Mouse (Mus musculus): ENCODE results near the gene Ano1. TPM values are rescaled to one million over a fixed set of nuclear protein-coding genes. Genes with fewer than 3 reads are reported as not detected.

Gene Ano1
- polyA plus RNA-seq, 1 experiment from 2014 or later = 6.2 TPM

DNA sequence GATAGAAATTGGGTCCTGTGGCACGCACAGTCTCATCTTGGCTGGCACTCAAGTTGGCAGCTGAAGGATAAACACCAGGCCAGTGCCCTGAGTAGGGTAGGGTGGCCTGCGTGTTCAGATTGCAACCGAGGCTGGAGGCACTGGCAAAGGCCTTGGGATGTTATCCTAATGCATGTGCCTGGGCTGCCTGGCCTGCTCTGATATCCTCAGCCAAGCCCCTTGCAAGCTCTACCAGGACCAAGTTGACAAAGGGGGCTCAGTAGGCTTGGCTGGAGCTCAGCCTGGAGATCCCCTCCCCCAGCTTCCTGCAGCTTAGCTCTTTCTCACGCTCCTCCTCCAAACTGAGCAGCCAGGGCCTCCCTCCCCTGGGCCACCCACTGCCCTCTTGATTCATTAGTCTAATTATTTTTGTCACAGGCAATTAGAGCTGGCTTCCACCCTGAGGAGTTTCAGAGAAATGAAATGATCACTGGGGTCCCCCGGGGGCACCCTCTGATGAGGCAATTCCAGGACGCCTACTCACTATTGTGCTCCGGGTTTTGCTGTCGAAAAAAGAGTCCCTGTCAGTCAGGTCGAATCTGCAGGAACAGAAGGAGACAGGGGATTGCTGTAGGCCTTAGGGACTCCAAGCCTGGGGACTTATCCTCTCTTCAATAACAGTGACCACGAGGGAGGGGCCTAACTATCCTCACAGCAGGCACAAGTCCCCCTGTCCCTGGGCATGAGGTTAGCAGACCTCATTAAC is 97.9 kb downstream of the Ano1 start:
- Histone ChIP-seq H3K9me3 (ENCODE audit: control insufficient read depth, low read length) (no peaks in the 10 kb centered on the region), H3K36me3 (ENCODE audit: control insufficient read depth, insufficient read depth, low read length) (no peaks in the 10 kb centered on the region), H3K27ac (ENCODE audit: low read depth, low read length) (peak overlapping the region; percentile 79), H3K4me3 (ENCODE audit: low read depth, low read length) (no peak overlapping the region), H3K27me3 (ENCODE audit: control insufficient read depth, insufficient read depth, low read length) (peaks cover 6% of the 10 kb centered on the region; the same call in 1 of the 2 replicates), H3K9ac (ENCODE audit: low read depth, low read length) (peak overlapping the region; percentile 44; the same call in 1 of the 2 replicates), H3K4me2 (replicated peaks; ENCODE audit: low read depth, low read length) (no peak overlapping the region), H3K4me1 (replicated peaks; ENCODE audit: control insufficient read depth, insufficient read depth, low read length) (peaks cover 11% of the 10 kb centered on the region)
- peak; percentile 95 for ATAC-seq (ENCODE audit: low FRiP score)
- 11% methylated on average over 10 of the region's 10 CpGs for WGBS
- peak; percentile 74 for DNase-seq (ENCODE audit: low spot score)

DNA sequence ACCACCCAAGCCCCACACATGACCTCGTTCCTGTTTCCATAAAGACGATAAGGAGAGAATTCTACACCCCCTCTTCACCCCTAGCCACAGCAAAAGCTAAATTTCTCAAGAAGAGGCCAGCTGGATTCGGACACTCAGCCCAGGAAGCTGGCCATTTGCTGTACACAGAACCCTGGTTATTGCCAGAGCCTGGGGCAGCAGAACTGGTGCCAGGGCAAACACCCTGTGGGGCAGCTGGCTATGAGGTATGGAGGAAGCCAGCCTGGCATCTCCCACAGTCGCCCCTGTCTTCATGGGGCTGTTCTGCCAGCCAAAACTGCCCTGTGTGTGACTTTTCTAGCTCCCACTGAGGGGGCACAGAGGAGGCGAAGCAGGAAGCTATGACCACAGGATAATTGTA is 104.2 kb downstream of the Ano1 start:
- Histone ChIP-seq H3K4me1 (replicated peaks; ENCODE audit: control insufficient read depth, insufficient read depth, low read length) (no peaks in the 10 kb centered on the region), H3K27ac (ENCODE audit: low read depth, low read length) (no peak overlapping the region), H3K36me3 (ENCODE audit: control insufficient read depth, insufficient read depth, low read length) (no peaks in the 10 kb centered on the region), H3K4me3 (ENCODE audit: low read depth, low read length) (no peak overlapping the region), H3K9me3 (ENCODE audit: control insufficient read depth, low read length) (no peaks in the 10 kb centered on the region), H3K9ac (ENCODE audit: low read depth, low read length) (no peak overlapping the region), H3K27me3 (ENCODE audit: control insufficient read depth, insufficient read depth, low read length) (no peaks in the 10 kb centered on the region), H3K4me2 (replicated peaks; ENCODE audit: low read depth, low read length) (no peak overlapping the region)
- no peak for DNase-seq (ENCODE audit: low spot score)
- no peak for ATAC-seq (ENCODE audit: low FRiP score)
- WGBS = 82% methylated on average over 5 of the region's 5 CpGs

DNA sequence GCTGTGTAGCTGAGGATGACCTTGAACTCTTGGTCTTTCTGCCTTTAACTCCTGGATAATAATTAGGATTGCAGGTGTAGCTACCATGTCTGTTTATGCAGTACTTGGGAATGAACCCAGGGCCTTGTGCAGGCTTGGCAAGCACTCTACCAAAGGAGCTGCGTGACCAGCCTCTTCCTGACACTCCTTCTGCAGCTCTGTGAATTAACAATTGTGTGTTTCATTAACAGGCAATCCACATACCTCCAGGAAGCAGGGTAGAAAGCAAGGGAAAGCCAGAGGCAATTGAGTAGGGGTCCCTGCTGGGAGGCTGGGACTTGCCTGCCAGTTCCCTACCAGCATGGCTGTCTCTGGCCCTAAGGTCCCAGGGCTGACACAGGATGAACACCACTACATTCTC is 111.0 kb downstream of the Ano1 start:
- Histone ChIP-seq H3K9me3 (ENCODE audit: control insufficient read depth, low read length) (no peaks in the 10 kb centered on the region), H3K4me2 (replicated peaks; ENCODE audit: low read depth, low read length) (no peak overlapping the region), H3K36me3 (ENCODE audit: control insufficient read depth, insufficient read depth, low read length) (no peaks in the 10 kb centered on the region), H3K4me3 (ENCODE audit: low read depth, low read length) (no peak overlapping the region), H3K9ac (ENCODE audit: low read depth, low read length) (no peak overlapping the region), H3K27me3 (ENCODE audit: control insufficient read depth, insufficient read depth, low read length) (no peaks in the 10 kb centered on the region), H3K4me1 (replicated peaks; ENCODE audit: control insufficient read depth, insufficient read depth, low read length) (no peaks in the 10 kb centered on the region), H3K27ac (ENCODE audit: low read depth, low read length) (no peak overlapping the region)
- DNase-seq (ENCODE audit: low spot score) (no peak), ATAC-seq (ENCODE audit: low FRiP score) (no peak)
- WGBS = 75% methylated on average over 1 of the region's 1 CpGs

DNA sequence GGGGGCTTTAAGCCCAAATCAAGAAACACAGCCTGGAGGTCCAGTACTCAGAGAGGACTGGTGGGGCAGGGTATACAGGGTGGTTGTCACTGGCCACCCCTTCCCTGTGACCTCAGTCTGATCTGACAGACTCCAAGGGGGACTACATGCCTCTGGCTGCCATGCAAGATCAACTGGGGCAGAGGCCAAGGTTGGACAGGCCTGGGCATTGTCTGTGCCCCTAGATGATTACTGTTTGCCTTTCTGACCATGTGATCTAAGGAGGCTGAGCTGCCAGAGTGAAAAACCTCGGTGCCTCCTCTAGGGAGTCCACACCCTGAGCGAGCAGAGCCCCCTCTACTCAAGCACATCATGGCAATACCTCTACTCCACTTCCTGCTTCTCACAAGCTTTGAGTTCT is 115.8 kb downstream of the Ano1 start:
- 54% methylated on average over 2 of the region's 2 CpGs for WGBS
- no peaks in the 10 kb centered on the region for H3K9me3 ChIP-seq (ENCODE audit: control insufficient read depth, low read length)
- DNase-seq (ENCODE audit: low spot score) (no peak), ATAC-seq (ENCODE audit: low FRiP score) (no peak)
- no peak overlapping the region for H3K4me2 ChIP-seq (replicated peaks; ENCODE audit: low read depth, low read length)
- no peak overlapping the region for H3K4me3 ChIP-seq (ENCODE audit: low read depth, low read length)
- H3K4me1 ChIP-seq (replicated peaks; ENCODE audit: control insufficient read depth, insufficient read depth, low read length) = 0 out of 2 replicates have a peak, but pooled peaks cover 2% of the 10 kb centered on the region
- peaks cover 3% of the 10 kb centered on the region; the same call in 1 of the 2 replicates for H3K27me3 ChIP-seq (ENCODE audit: control insufficient read depth, insufficient read depth, low read length)
- H3K9ac ChIP-seq (ENCODE audit: low read depth, low read length) = no peak overlapping the region
- no peaks in the 10 kb centered on the region for H3K36me3 ChIP-seq (ENCODE audit: control insufficient read depth, insufficient read depth, low read length)
- no peak overlapping the region for H3K27ac ChIP-seq (ENCODE audit: low read depth, low read length)

DNA sequence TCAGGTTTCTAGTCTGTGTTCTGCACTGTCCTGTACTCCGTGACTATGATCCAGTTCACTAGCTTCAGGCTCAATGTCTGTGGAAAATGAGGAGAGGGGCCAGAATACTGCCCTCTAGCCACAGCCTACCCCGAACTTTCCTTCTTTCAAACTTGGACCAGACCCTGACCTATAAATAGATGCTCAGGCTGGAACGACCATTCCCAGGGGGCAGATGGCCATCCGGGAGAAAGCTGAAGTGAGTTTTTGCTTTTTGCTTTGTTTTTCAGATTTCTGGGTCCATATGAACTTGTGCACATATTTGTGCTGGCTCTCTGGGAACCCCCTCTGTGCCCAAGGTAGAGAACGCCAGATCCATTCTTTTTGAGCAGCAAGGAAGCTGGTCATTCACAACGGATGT is 116.9 kb downstream of the Ano1 start:
- ATAC-seq (ENCODE audit: low FRiP score) (no peak), DNase-seq (ENCODE audit: low spot score) (no peak)
- 0 out of 2 replicates have a peak, but pooled peaks cover 2% of the 10 kb centered on the region for H3K4me1 ChIP-seq (replicated peaks; ENCODE audit: control insufficient read depth, insufficient read depth, low read length)
- H3K4me2 ChIP-seq (replicated peaks; ENCODE audit: low read depth, low read length) = no peak overlapping the region
- no peak overlapping the region for H3K27ac ChIP-seq (ENCODE audit: low read depth, low read length)
- no peak overlapping the region for H3K9ac ChIP-seq (ENCODE audit: low read depth, low read length)
- no peaks in the 10 kb centered on the region for H3K36me3 ChIP-seq (ENCODE audit: control insufficient read depth, insufficient read depth, low read length)
- H3K9me3 ChIP-seq (ENCODE audit: control insufficient read depth, low read length) = no peaks in the 10 kb centered on the region
- 74% methylated on average over 6 of the region's 6 CpGs for WGBS
- peaks cover 6% of the 10 kb centered on the region for H3K27me3 ChIP-seq (ENCODE audit: control insufficient read depth, insufficient read depth, low read length)
- H3K4me3 ChIP-seq (ENCODE audit: low read depth, low read length) = no peak overlapping the region

DNA sequence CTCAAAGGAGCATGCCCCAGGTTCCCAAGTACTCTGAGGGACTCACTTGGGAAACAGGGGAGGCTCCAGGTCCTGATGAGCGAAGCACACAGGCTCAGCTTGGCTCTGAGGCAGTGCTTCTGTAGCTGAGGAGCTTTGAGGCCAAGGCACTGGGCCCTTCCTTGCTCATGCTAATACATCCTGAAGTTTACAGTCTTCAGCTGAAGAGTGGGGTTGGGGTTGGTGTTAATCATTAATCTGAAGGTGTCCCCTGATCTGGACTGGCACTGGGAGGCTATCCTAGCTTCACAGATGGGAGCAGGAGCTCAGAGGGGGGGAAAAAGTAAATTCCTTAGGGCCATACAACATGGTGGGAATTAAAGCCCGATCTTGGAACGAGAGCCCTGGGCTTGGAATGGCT is 117.3 kb downstream of the Ano1 start:
- H3K36me3 ChIP-seq (ENCODE audit: control insufficient read depth, insufficient read depth, low read length) = no peaks in the 10 kb centered on the region
- no peak for ATAC-seq (ENCODE audit: low FRiP score)
- H3K4me3 ChIP-seq (ENCODE audit: low read depth, low read length) = no peak overlapping the region
- no peak overlapping the region for H3K9ac ChIP-seq (ENCODE audit: low read depth, low read length)
- no peak overlapping the region for H3K4me2 ChIP-seq (replicated peaks; ENCODE audit: low read depth, low read length)
- peaks cover 6% of the 10 kb centered on the region for H3K27me3 ChIP-seq (ENCODE audit: control insufficient read depth, insufficient read depth, low read length)
- 0 out of 2 replicates have a peak, but pooled peaks cover 2% of the 10 kb centered on the region for H3K4me1 ChIP-seq (replicated peaks; ENCODE audit: control insufficient read depth, insufficient read depth, low read length)
- DNase-seq (ENCODE audit: low spot score) = no peak
- H3K9me3 ChIP-seq (ENCODE audit: control insufficient read depth, low read length) = no peaks in the 10 kb centered on the region
- WGBS = 89% methylated on average over 3 of the region's 3 CpGs
- no peak overlapping the region for H3K27ac ChIP-seq (ENCODE audit: low read depth, low read length)

DNA sequence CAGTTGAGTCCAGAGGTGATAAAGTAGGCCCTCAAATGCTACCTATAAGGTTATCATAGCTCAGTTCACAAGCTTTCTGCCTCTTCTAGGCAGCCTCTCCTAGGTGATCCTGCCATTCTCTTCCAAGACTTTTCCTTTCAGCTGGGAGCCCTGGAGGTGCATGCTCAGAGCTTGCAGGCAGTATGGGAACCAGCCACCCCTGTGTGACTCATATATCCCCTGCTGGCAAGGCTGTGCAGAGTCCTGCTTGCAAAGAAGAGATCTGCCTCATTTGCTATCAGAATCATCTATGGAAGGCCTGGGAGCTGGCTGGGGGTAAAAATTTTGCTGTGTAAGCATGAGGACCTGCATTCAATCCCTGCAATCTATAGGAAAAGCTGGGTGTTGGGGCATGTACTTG is 119.5 kb downstream of the Ano1 start:
- Histone ChIP-seq H3K9me3 (ENCODE audit: control insufficient read depth, low read length) (no peaks in the 10 kb centered on the region), H3K4me3 (ENCODE audit: low read depth, low read length) (no peak overlapping the region), H3K9ac (ENCODE audit: low read depth, low read length) (no peak overlapping the region), H3K27ac (ENCODE audit: low read depth, low read length) (no peak overlapping the region), H3K4me1 (replicated peaks; ENCODE audit: control insufficient read depth, insufficient read depth, low read length) (peaks cover 5% of the 10 kb centered on the region; the same call in 1 of the 2 replicates), H3K27me3 (ENCODE audit: control insufficient read depth, insufficient read depth, low read length) (peaks cover 6% of the 10 kb centered on the region), H3K4me2 (replicated peaks; ENCODE audit: low read depth, low read length) (no peak overlapping the region), H3K36me3 (ENCODE audit: control insufficient read depth, insufficient read depth, low read length) (no peaks in the 10 kb centered on the region)
- DNase-seq (ENCODE audit: low spot score) = no peak
- no peak for ATAC-seq (ENCODE audit: low FRiP score)

DNA sequence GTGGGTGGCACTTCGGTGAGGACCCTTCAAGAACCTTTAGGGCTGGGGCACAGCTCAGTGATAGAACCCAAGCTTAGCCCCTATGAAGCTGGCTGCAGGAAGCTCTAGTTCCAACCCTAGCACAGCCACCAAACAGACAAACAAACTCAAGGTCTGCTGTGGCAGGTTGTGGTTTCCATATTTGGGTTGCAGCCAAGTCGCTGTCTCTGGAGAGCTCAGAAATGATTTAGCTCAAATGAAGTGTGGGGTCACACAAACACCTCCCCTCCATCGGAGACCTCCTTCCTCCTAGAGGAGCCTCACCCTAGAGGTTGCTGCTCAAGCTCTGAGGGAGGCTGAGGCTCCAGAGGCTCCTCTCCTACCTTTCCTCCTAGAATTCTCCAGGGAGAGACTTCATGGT is 121.2 kb downstream of the Ano1 start:
- Histone ChIP-seq H3K27me3 (ENCODE audit: control insufficient read depth, insufficient read depth, low read length) (peaks cover 8% of the 10 kb centered on the region), H3K4me2 (replicated peaks; ENCODE audit: low read depth, low read length) (no peak overlapping the region), H3K36me3 (ENCODE audit: control insufficient read depth, insufficient read depth, low read length) (no peaks in the 10 kb centered on the region), H3K4me3 (ENCODE audit: low read depth, low read length) (no peak overlapping the region), H3K9me3 (ENCODE audit: control insufficient read depth, low read length) (no peaks in the 10 kb centered on the region), H3K27ac (ENCODE audit: low read depth, low read length) (no peak overlapping the region), H3K4me1 (replicated peaks; ENCODE audit: control insufficient read depth, insufficient read depth, low read length) (peaks cover 5% of the 10 kb centered on the region; the same call in 1 of the 2 replicates), H3K9ac (ENCODE audit: low read depth, low read length) (no peak overlapping the region)
- WGBS = 87% methylated on average over 3 of the region's 3 CpGs
- ATAC-seq (ENCODE audit: low FRiP score) = no peak
- DNase-seq (ENCODE audit: low spot score) = no peak

DNA sequence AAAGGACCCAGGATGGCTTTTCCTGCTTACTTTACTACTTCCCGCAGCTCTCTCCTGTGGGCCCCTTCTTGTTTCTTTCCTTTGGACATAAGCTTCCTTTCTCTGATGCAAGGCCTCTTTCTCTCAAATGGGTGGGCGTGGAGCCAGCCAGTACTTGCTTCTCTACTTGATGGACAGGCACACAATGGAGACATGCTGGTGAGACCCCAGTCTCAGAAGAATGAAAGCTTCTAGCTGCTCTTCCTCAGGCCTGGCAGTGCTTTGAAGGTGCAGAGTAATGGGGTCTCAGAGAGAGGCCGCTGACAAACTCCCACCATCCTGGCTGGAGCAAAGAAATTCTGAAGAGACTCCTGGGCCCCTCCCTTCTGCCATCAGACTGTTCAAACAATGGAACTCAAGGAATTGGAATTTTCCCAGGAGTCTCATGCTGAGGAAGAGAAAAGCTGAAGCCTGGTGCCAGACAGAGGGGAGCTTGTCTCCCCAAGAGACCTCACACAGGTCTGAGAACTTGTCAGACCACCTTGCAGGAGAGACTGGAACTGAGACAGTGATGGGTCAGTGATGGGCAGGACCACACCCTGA is 123.3 kb downstream of the Ano1 start:
- H3K9ac ChIP-seq (ENCODE audit: low read depth, low read length) = no peak overlapping the region

More for the DNA sequence above, 123.3 kb downstream of the Ano1 start:
- no peaks in the 10 kb centered on the region for H3K9me3 ChIP-seq (ENCODE audit: control insufficient read depth, low read length)
- WGBS = 7% methylated on average over 3 of the region's 3 CpGs
- peak; percentile 77 for DNase-seq (ENCODE audit: low spot score)
- H3K27me3 ChIP-seq (ENCODE audit: control insufficient read depth, insufficient read depth, low read length) = peaks cover 5% of the 10 kb centered on the region
- no peaks in the 10 kb centered on the region for H3K36me3 ChIP-seq (ENCODE audit: control insufficient read depth, insufficient read depth, low read length)
- peaks cover 7% of the 10 kb centered on the region for H3K4me1 ChIP-seq (replicated peaks; ENCODE audit: control insufficient read depth, insufficient read depth, low read length)
- no peak overlapping the region for H3K4me2 ChIP-seq (replicated peaks; ENCODE audit: low read depth, low read length)
- no peak overlapping the region for H3K4me3 ChIP-seq (ENCODE audit: low read depth, low read length)
- H3K27ac ChIP-seq (ENCODE audit: low read depth, low read length) = peak overlapping the region; percentile 78
- peak; percentile 90 for ATAC-seq (ENCODE audit: low FRiP score)
